Mouse (Mus musculus) C3H10T1/2 (cell line): ENCODE data around the gene Wbp2nl. TPM values are rescaled to one million over a fixed set of nuclear protein-coding genes. Genes with fewer than 3 reads are reported as not detected.

Source experiments
- polyA plus RNA-seq, 2 experiments: library from polyadenylated mRNA; unstranded; fragments of >200 nt; fragmentation: generic; extraction: Trizol; gene quantifications; one replicate each; pipeline ENCODE4 v1.2.1; 2012; ENCODE audit warnings: missing spikeins in 2 of 2

The Wbp2nl gene
- polyA plus RNA-seq, result not detected

DNA sequence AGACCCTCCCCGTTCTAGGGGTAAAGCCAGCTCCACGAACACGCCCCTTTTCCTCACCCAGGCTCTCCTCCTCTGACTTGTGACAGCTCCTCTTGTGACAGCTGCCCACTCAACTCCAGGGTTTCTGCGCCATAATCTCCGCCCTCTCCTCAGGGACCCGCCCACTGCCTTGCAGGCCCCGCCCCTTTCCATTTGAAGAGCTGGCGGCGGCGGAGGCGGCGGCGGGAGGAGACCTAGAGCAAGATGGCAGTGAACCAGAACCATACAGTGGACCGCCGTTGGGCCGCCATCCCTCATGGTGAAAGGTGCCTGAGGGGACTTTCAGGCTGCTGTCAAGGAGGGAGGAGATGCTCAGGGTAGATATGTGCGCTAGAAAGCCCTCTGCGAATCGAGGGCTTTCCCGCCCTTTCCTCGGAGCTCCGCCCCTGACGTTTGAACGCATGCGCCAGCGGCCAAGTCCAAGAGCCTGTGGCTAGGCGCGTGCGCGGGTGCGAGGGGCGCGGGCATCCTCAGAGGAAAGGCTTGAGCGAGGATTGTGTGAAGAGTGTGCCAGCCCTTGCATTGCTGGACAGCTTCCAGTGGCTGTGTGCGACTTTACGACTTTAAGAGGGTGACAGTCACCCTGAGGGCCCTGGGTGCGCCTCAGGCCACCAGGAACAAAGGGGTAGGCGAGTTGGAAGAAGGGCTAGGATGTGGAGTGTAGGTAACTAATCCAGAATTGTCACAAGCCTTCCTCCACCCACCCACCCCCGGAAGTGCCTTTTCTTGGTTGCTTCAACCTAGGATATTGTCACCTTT is at the start of gene Wbp2nl:
Wbp2nl (plus strand) TSS at position 191 of the 798 bp plus-strand sequence.

DNA sequence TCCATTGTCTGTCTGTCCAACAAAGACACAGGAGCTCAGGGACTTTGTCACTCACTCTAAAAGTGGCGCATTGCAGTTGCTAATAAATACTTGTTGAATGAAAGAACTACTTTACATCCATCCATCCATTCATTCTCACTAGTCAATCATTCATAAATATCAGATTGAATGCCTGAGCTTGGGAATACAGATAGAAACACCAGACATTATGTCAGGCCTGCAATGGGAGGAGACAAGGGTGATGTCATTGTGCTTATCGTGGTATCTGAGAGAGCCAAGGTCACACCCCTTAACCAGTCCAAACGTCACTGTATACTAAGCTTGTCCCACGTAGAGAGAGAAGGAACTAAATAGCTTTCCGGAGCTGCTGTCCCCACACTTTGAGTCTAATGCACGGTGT is 46.7 kb upstream of the Wbp2nl start, which contains the start of gene 1500009C09Rik:
1500009C09Rik (plus strand) TSS at position 301 of the 400 bp plus-strand sequence.

DNA sequence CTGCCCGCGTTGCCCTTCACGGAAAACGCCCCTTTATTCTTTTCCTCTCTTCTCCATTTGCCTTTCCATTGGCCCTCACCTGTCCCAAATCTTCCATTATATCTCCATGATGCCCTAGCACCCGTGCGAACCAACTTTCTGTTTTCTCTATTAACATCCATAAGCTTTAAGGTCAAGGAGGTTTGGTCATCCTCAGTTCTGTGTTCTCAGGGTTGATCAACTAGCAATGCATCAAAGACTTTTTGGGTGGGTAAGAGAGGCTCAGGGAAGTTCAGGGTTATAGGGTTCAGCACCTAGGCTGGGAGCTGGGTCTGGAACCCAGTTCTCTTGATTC is 24.2 kb upstream of the Wbp2nl start, which contains the start of gene Sept3:
Sept3 (plus strand) TSS at position 301 of the 334 bp plus-strand sequence.

DNA sequence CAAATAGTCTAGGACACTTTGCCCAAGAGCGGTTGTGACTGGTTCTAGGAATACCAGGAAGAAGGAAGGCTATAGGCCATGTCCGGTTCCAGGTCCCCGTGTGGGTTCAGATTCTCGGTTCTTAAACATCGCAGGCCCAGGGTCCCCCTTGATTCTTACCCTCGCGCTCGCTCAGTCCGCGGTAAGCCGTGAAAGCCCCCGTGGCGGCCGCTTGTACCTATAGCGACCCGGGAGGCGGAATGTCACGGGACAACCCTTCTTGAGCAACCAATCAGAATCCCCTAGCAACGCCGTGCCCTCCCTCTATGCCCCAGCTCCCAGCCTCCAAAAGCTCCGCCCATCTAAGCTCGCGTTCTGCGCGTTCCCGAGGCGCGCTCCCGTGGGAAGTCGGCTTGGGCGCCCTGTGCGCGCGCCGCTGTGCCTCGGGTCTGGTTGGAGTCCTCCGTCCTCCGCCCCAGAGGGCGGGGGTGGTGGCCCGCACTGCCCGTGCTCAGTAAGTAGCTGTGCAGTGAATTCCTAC is 39.9 kb downstream of the Wbp2nl start, which contains the start of the genes Naga, Pheta2 and Smdt1:
Naga (minus strand) TSS at position 333 of the 520 bp plus-strand sequence.
Pheta2 (plus strand) TSS at position 350 of the 520 bp plus-strand sequence.
Smdt1 (plus strand) TSS at position 367 of the 520 bp plus-strand sequence.

DNA sequence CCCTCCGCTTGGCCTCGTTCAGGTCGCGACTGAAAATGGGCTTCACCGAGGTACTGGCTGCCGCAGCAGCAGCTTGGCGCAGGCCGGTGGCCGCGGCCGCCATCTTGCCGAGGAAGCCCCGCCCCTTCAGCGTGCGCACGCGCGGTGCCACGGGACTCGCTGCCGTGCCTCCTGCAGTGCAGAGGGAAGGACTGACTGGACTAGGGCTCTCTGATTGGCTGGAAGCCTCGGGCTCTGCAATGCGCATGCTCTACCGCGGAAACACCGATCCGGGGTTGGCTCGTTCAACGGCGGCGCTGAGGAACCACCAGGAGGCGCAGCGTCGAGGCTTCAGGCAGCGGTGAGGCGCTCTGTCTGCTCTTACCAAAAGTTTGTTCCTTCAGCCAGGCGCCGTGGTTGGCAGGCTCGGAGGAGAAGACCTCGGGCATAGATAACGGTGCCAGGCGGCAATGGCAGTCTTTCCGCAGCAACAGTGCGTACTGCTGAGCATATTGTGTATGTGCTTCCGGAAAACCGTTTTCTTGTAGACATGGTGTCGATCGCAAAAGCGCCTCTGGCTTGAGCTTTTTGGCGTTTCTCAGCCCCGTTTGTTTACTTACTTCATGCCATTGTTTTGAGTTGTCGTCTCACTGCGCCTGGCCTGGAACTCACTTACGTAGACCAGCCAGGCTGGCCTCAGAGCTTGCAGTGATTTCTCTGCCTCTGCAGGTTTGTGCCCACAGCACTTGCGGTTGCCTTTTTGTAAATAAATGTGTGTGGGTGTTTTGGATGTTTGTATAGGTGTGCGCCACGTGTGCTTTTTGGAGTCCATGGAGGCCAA is 55.6 kb downstream of the Wbp2nl start, which contains the start of gene Ndufa6:
Ndufa6 (minus strand) TSS at position 197 of the 820 bp plus-strand sequence.

Other genes with a start within 250 kb of the Wbp2nl start
- under 1 TPM in 1 of 2 experiments, not detected in 1; 0.01 TPM for gene 4930407I10Rik, start 239.8 kb upstream of the Wbp2nl start, polyA plus RNA-seq
- under 1 TPM in 1 of 2 experiments, not detected in 1; 0.01 TPM for gene Mei1, start 229.0 kb upstream of the Wbp2nl start, polyA plus RNA-seq
- gene Ccdc134, start 171.0 kb upstream of the Wbp2nl start, polyA plus RNA-seq, result 10 to 100 TPM in 1 of 2 experiments, 1 to 10 TPM in 1; 6.5 to 13.8 TPM
- 100 to 1,000 TPM in 1 of 2 experiments, 10 to 100 TPM in 1; 70.2 to 128 TPM for gene Srebf2, start 151.8 kb upstream of the Wbp2nl start, polyA plus RNA-seq
- gene Shisa8, start 86.1 kb upstream of the Wbp2nl start, polyA plus RNA-seq, result under 1 TPM in 1 of 2 experiments, not detected in 1; 0.28 TPM
- under 1 TPM in 1 of 2 experiments, not detected in 1; 0.61 TPM for gene Tnfrsf13c, start 74.6 kb upstream of the Wbp2nl start, polyA plus RNA-seq
- 100 to 1,000 TPM; 147 to 179 TPM for gene Cenpm, start 54.2 kb upstream of the Wbp2nl start, polyA plus RNA-seq
- gene 1500009C09Rik, start 46.6 kb upstream of the Wbp2nl start, polyA plus RNA-seq, result not detected
- gene Sept3, start 24.1 kb upstream of the Wbp2nl start, polyA plus RNA-seq, result under 1 TPM in 1 of 2 experiments, not detected in 1; 0.04 TPM
- gene Naga, start 40.0 kb downstream of the Wbp2nl start, polyA plus RNA-seq, result 100 to 1,000 TPM in 1 of 2 experiments, 10 to 100 TPM in 1; 21.5 to 103 TPM
- gene Pheta2, start 40.0 kb downstream of the Wbp2nl start, polyA plus RNA-seq, result under 1 TPM; 0.01 to 0.18 TPM
- 100 to 1,000 TPM; 579 to 591 TPM for gene Smdt1, start 40.0 kb downstream of the Wbp2nl start, polyA plus RNA-seq
- gene Ndufa6, start 55.4 kb downstream of the Wbp2nl start, polyA plus RNA-seq, result 100 to 1,000 TPM; 143 to 543 TPM
- under 1 TPM; 0.12 to 0.59 TPM for gene Cyp2d22, start 81.3 kb downstream of the Wbp2nl start, polyA plus RNA-seq
- not detected for gene Cyp2d11, start 95.1 kb downstream of the Wbp2nl start, polyA plus RNA-seq
- gene Cyp2d10, start 108.2 kb downstream of the Wbp2nl start, polyA plus RNA-seq, result not detected
- gene Cyp2d9, start 134.5 kb downstream of the Wbp2nl start, polyA plus RNA-seq, result not detected